Mouse (Mus musculus): ENCODE measurements at regions not wholly inside any gene's neighbourhood (a gene's known extent, or its start where the extent isn't known, plus 50 kb on each side); places are given as distances from the start of the nearest gene placed in this dataset.

DNA sequence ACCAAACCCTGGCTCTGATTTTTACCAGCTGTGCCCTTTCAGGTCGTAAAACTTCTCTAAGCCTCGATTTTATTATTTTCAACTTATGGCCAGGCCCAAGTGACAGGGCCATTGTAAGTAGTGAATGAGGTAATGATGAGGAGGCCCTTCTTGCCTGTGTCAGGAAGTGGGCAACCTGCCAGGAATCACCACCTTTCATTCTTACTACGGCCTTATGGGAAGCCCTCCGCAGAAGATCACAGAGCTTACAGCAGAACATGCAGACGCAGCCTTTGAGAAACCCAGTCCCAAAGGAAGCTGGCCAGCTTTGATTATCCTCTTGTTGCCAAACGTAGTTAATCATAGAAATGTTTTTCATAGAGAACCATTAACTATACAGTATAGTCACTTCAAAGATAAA lies 124.9 kb upstream of the Mpp6 start:
- H3K27ac ChIP-seq (ENCODE audit: low read length) = no peak overlapping the region
- H3K36me3 ChIP-seq (ENCODE audit: control insufficient read depth, insufficient read depth, low read length) = no peaks in the 10 kb centered on the region
- peaks cover 7% of the 10 kb centered on the region for H3K4me1 ChIP-seq (ENCODE audit: control insufficient read depth, insufficient read depth, low read length)
- no peak overlapping the region for H3K4me3 ChIP-seq (ENCODE audit: low read depth, low read length)
- 24% methylated on average over 6 of the region's 6 CpGs for WGBS
- ATAC-seq = no peak
- no peaks in the 10 kb centered on the region for H3K27me3 ChIP-seq (ENCODE audit: control insufficient read depth, insufficient read depth, low read depth, low read length)
- H3K9ac ChIP-seq (ENCODE audit: low read depth, low read length) = no peak overlapping the region
- H3K4me2 ChIP-seq (ENCODE audit: low read length) = no peak overlapping the region
- H3K9me3 ChIP-seq (replicated peaks; ENCODE audit: control insufficient read depth, low read length, poor library complexity, severe bottlenecking) = no peaks in the 10 kb centered on the region

DNA sequence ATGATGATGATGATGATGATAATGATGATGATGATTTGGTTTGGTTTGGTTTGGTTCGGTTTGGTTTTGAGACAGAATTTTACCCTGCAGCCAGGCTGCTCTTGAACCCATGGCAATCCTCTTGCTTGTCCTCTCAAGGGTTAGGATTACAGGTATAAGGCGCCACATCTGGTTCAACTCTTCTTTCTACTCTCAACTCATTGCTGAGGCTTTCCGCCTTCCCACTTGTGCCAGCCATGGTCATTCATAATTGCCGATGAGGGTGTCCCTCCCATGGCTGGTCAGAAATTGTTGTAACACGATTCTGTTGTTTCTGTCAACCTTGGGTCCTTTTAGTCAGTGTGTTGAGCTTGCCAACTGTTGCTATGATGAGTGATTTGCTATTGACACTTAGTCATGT lies 122.9 kb upstream of the Mpp6 start:
- Histone ChIP-seq H3K4me3 (ENCODE audit: low read depth, low read length) (no peak overlapping the region), H3K27me3 (ENCODE audit: control insufficient read depth, insufficient read depth, low read depth, low read length) (no peaks in the 10 kb centered on the region), H3K9ac (ENCODE audit: low read depth, low read length) (no peak overlapping the region), H3K4me1 (ENCODE audit: control insufficient read depth, insufficient read depth, low read length) (peaks cover 7% of the 10 kb centered on the region), H3K4me2 (ENCODE audit: low read length) (no peak overlapping the region), H3K27ac (ENCODE audit: low read length) (no peak overlapping the region), H3K36me3 (ENCODE audit: control insufficient read depth, insufficient read depth, low read length) (no peaks in the 10 kb centered on the region), H3K9me3 (replicated peaks; ENCODE audit: control insufficient read depth, low read length, poor library complexity, severe bottlenecking) (no peaks in the 10 kb centered on the region)
- no peak for ATAC-seq
- WGBS = 89% methylated on average over 5 of the region's 5 CpGs

DNA sequence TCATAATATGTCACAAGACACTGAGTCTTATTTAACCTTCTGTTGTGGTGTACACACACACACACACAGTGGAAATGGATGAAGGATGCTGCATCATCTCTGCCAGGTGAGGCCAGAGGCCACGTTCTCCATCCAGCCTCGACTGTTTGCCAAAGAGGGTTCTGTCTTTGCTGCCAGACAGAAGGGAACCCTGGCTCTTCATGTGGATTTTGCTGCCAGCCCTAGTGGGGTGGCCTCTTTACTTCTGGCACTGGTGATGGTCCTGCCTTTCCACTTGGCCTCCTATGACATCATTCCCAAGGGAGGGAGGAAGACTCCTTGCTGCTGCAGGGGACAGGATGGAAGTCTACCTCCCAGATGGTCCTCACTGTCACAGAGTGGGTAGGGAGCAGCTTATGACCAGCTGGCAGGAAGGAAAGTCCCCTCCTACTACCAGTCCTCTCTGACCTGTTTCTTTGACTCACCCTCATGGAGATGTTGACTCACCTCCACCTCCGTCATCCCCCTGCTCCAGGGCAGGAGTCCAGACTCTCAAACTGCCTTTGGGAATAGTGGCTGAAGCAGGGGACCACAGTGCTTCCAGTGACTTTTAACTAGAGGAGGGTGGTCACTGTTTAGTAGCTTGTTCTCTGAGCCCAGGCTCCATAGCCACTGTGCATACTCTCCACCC lies 122.4 kb upstream of the Mpp6 start:
- no peak for ATAC-seq
- Histone ChIP-seq H3K27ac (ENCODE audit: low read length) (no peak overlapping the region), H3K4me2 (ENCODE audit: low read length) (no peak overlapping the region), H3K36me3 (ENCODE audit: control insufficient read depth, insufficient read depth, low read length) (no peaks in the 10 kb centered on the region), H3K9me3 (replicated peaks; ENCODE audit: control insufficient read depth, low read length, poor library complexity, severe bottlenecking) (no peaks in the 10 kb centered on the region), H3K4me3 (ENCODE audit: low read depth, low read length) (no peak overlapping the region), H3K9ac (ENCODE audit: low read depth, low read length) (no peak overlapping the region), H3K27me3 (ENCODE audit: control insufficient read depth, insufficient read depth, low read depth, low read length) (no peaks in the 10 kb centered on the region), H3K4me1 (ENCODE audit: control insufficient read depth, insufficient read depth, low read length) (peaks cover 7% of the 10 kb centered on the region)
- WGBS = 94% methylated on average over 3 of the region's 3 CpGs

DNA sequence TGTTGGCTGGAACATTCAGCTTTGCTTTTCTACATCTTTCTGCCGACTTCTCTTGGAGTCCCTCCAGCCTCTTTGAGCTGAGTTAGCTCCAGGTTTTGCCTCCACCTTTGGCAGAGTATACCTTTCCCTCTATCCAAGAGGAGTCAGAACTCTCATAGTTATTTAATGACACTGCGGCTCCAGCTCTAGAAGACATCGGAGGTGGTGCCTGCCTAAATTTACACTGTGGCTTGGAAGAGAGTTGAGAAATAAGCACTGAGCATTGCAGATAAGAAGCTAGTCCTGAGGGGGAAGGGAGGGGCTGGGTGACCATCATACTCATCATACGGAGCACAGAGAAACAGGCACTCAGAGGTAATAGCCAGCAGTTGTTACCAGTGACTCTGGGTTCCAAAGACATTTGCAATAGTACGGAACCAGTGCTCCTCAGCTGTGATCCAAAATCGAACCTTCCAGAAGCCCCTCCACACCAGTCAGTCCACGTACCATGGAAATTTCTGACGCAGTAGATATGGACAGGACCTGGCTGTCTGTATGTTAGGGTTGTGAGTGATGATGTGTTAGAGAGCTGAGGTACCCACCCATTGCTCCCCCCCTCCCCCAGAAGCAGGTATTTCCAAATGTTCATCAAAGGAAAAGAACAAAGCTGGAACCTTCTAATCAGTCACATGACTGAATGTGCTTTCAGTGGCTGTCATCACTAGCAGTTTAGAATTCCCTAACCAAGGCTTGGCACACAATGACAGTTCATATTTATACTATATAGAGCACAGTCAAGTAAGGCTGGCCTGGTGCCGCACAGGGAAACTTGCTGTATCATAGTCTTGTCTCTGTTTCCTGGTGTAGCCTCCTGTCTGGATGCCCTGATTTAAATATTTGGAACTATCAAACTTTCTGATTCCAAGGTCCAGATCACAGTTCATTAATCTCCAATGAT lies 120.2 kb upstream of the Mpp6 start:
- 90% methylated on average over 9 of the region's 9 CpGs for WGBS
- no peaks in the 10 kb centered on the region for H3K9me3 ChIP-seq (replicated peaks; ENCODE audit: control insufficient read depth, low read length, poor library complexity, severe bottlenecking)
- no peak overlapping the region for H3K4me3 ChIP-seq (ENCODE audit: low read depth, low read length)
- no peak for ATAC-seq
- no peak overlapping the region for H3K9ac ChIP-seq (ENCODE audit: low read depth, low read length)
- H3K4me2 ChIP-seq (ENCODE audit: low read length) = no peak overlapping the region
- H3K4me1 ChIP-seq (ENCODE audit: control insufficient read depth, insufficient read depth, low read length) = peaks cover 7% of the 10 kb centered on the region
- H3K27me3 ChIP-seq (ENCODE audit: control insufficient read depth, insufficient read depth, low read depth, low read length) = no peaks in the 10 kb centered on the region
- H3K27ac ChIP-seq (ENCODE audit: low read length) = no peak overlapping the region
- no peaks in the 10 kb centered on the region for H3K36me3 ChIP-seq (ENCODE audit: control insufficient read depth, insufficient read depth, low read length)

DNA sequence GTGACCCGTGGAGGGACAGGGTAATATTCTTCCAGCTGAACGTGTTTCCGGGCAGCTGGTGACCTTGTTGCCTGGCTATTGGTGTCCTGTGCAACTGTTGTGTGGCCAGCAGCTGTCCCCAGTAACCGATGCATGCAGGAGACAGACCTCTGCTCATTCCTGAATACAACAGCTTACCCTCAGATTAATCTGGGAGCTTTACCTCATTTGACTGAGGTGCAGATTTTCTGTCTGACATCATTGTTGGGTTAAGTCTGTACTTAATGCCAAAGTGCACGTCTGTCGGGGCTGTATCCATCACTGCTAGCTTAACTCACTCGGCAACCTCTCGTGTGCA lies 119.6 kb upstream of the Mpp6 start:
- no peak for ATAC-seq
- no peaks in the 10 kb centered on the region for H3K9me3 ChIP-seq (replicated peaks; ENCODE audit: control insufficient read depth, low read length, poor library complexity, severe bottlenecking)
- H3K27me3 ChIP-seq (ENCODE audit: control insufficient read depth, insufficient read depth, low read depth, low read length) = no peaks in the 10 kb centered on the region
- H3K4me2 ChIP-seq (ENCODE audit: low read length) = no peak overlapping the region
- 46% methylated on average over 8 of the region's 8 CpGs for WGBS
- no peak overlapping the region for H3K27ac ChIP-seq (ENCODE audit: low read length)
- H3K4me1 ChIP-seq (ENCODE audit: control insufficient read depth, insufficient read depth, low read length) = peaks cover 3% of the 10 kb centered on the region; the same call in 1 of the 2 replicates
- H3K4me3 ChIP-seq (ENCODE audit: low read depth, low read length) = no peak overlapping the region
- H3K36me3 ChIP-seq (ENCODE audit: control insufficient read depth, insufficient read depth, low read length) = no peaks in the 10 kb centered on the region
- no peak overlapping the region for H3K9ac ChIP-seq (ENCODE audit: low read depth, low read length)

DNA sequence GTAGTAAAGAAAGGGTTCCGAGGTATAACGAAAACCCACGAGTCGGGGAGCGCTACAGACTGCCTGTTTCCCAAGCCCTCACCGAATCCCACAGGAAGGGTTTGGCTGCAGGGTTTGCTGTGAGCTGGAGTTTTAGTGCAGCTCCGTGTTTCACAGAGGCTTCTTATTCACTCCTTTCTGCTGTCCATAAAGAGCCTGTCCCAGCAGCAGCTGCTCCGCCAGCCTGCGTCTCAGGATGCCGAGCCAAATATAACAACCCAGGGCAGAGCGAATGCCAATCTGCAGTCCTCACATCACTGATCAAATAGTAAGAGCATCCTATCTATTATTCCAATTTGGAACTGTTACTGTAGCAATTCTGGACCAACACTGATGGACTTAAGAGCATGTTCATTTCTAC lies 110.7 kb upstream of the Mpp6 start:
- no peaks in the 10 kb centered on the region for H3K9me3 ChIP-seq (replicated peaks; ENCODE audit: control insufficient read depth, low read length, poor library complexity, severe bottlenecking)
- H3K4me1 ChIP-seq (ENCODE audit: control insufficient read depth, insufficient read depth, low read length) = no peaks in the 10 kb centered on the region
- H3K27ac ChIP-seq (ENCODE audit: low read length) = no peak overlapping the region
- ATAC-seq = no peak
- no peak overlapping the region for H3K4me2 ChIP-seq (ENCODE audit: low read length)
- H3K36me3 ChIP-seq (ENCODE audit: control insufficient read depth, insufficient read depth, low read length) = no peaks in the 10 kb centered on the region
- no peaks in the 10 kb centered on the region for H3K27me3 ChIP-seq (ENCODE audit: control insufficient read depth, insufficient read depth, low read depth, low read length)
- 77% methylated on average over 11 of the region's 11 CpGs for WGBS
- H3K4me3 ChIP-seq (ENCODE audit: low read depth, low read length) = no peak overlapping the region
- H3K9ac ChIP-seq (ENCODE audit: low read depth, low read length) = no peak overlapping the region

DNA sequence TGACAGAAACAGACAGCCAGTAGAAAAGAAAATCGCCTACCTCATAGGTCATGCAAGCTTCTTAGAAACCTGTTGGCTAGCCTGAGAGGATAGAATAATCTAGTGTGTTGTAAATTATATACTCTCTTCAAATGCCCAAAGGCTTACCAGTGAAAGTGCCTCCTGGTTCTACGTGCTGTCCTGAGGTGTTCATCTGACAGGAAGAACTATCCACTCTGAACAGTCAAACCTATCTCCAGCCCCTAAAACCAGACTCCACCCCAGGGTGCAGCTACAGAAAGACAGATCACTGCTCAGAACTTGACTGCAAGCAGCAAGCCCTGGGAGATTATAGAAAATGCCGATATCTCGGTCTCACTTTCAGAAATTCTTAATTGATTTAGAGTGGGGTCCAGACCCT lies 102.0 kb upstream of the Mpp6 start:
- Histone ChIP-seq H3K4me1 (ENCODE audit: control insufficient read depth, insufficient read depth, low read length) (no peaks in the 10 kb centered on the region; the same call in 1 of the 2 replicates), H3K36me3 (ENCODE audit: control insufficient read depth, insufficient read depth, low read length) (no peaks in the 10 kb centered on the region), H3K9me3 (replicated peaks; ENCODE audit: control insufficient read depth, low read length, poor library complexity, severe bottlenecking) (no peaks in the 10 kb centered on the region), H3K27ac (ENCODE audit: low read length) (no peak overlapping the region), H3K4me3 (ENCODE audit: low read depth, low read length) (no peak overlapping the region), H3K4me2 (ENCODE audit: low read length) (no peak overlapping the region), H3K9ac (ENCODE audit: low read depth, low read length) (no peak overlapping the region), H3K27me3 (ENCODE audit: control insufficient read depth, insufficient read depth, low read depth, low read length) (no peaks in the 10 kb centered on the region)
- ATAC-seq = no peak
- WGBS = 78% methylated on average over 4 of the region's 4 CpGs

DNA sequence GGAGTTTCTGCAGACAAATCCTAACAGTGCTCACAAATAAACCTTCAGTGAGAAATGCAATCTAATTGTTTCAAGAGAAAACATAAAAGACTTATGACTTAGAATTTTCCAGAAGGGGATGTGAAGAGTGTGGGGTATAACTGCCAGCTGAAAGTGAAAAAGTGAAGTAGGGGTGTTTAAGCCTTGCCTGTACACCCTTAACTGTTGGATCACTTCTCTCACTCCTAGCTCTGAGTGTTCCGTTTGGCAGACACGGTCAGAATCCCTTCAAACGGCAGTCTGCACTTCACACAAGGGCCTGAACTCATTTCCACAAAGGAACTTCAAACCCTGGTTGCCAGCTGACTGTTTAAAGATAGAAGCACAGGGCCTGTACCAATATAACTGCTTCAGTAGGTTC lies 101.2 kb upstream of the Mpp6 start:
- Histone ChIP-seq H3K9me3 (replicated peaks; ENCODE audit: control insufficient read depth, low read length, poor library complexity, severe bottlenecking) (no peaks in the 10 kb centered on the region), H3K9ac (ENCODE audit: low read depth, low read length) (no peak overlapping the region), H3K27me3 (ENCODE audit: control insufficient read depth, insufficient read depth, low read depth, low read length) (no peaks in the 10 kb centered on the region), H3K4me3 (ENCODE audit: low read depth, low read length) (no peak overlapping the region), H3K36me3 (ENCODE audit: control insufficient read depth, insufficient read depth, low read length) (no peaks in the 10 kb centered on the region), H3K27ac (ENCODE audit: low read length) (no peak overlapping the region), H3K4me1 (ENCODE audit: control insufficient read depth, insufficient read depth, low read length) (no peaks in the 10 kb centered on the region; the same call in 1 of the 2 replicates), H3K4me2 (ENCODE audit: low read length) (no peak overlapping the region)
- 52% methylated on average over 3 of the region's 3 CpGs for WGBS
- no peak for ATAC-seq

DNA sequence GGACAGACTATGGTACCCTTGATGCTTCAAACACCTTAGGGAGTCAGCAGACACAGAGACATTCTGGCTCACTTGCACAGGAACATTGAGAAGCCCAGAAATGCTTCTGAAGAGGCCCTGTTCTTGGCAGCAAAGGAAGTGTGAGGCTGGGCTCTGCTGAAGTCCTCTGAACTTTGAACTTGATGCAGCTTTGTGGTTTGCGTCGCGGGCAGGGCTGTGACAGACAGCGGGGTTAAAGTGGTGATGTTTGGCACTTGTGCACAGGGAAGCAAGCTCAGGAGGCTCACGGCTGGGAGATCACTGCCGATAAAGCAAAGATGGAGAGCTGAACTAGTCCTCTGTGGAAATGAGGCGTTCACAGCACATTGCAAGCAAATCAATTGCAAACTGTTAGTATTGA lies 100.7 kb upstream of the Mpp6 start:
- 64% methylated on average over 7 of the region's 7 CpGs for WGBS
- no peak for ATAC-seq
- no peaks in the 10 kb centered on the region for H3K9me3 ChIP-seq (replicated peaks; ENCODE audit: control insufficient read depth, low read length, poor library complexity, severe bottlenecking)
- no peaks in the 10 kb centered on the region for H3K36me3 ChIP-seq (ENCODE audit: control insufficient read depth, insufficient read depth, low read length)
- no peak overlapping the region for H3K27ac ChIP-seq (ENCODE audit: low read length)
- H3K4me2 ChIP-seq (ENCODE audit: low read length) = no peak overlapping the region
- H3K9ac ChIP-seq (ENCODE audit: low read depth, low read length) = no peak overlapping the region
- no peaks in the 10 kb centered on the region; the same call in 1 of the 2 replicates for H3K4me1 ChIP-seq (ENCODE audit: control insufficient read depth, insufficient read depth, low read length)
- no peaks in the 10 kb centered on the region for H3K27me3 ChIP-seq (ENCODE audit: control insufficient read depth, insufficient read depth, low read depth, low read length)
- no peak overlapping the region for H3K4me3 ChIP-seq (ENCODE audit: low read depth, low read length)
